Mouse (Mus musculus) liver, embryonic 14.5 days (tissue): ENCODE results near the gene Jam3. TPM values are rescaled to one million over a fixed set of nuclear protein-coding genes. Genes with fewer than 3 reads are reported as not detected.

Experiments
- ATAC-seq: fragments of 200-750 bp; cut with Nextera tagmentation; 2 replicates; pipeline ENCODE4 v1.8.0; 2017; ENCODE audit warnings: moderate number of reproducible peaks, mild to moderate bottlenecking, moderate library complexity; ENCODE audit not compliant: insufficient read depth
- DNase-seq, 3 experiments: peaks; one replicate each; pipeline ENCODE4 v3.0.0-alpha.2; 2012 to 2013; ENCODE audit warnings: low read depth in 3 of 3, low spot score in 3 of 3
- H3K27ac ChIP-seq: fragments of 300-500 bp; sonication (generic); 2 replicates; pipeline ENCODE4 v1.5.1; 2014; ENCODE audit warnings: moderate library complexity, mild to moderate bottlenecking, control low read depth, inconsistent platforms
- H3K27me3 ChIP-seq: fragments of 300-500 bp; sonication (generic); 2 replicates; pipeline ENCODE4 v1.6.1; 2014; ENCODE audit warnings: mild to moderate bottlenecking, low read length, moderate library complexity; ENCODE audit not compliant: control insufficient read depth, insufficient read depth
- H3K36me3 ChIP-seq: fragments of 300-500 bp; sonication (generic); replicated peaks from 2 replicates; pipeline ENCODE4 v1.6.1; 2014; ENCODE audit warnings: low read depth; ENCODE audit not compliant: control insufficient read depth, insufficient read depth
- H3K4me1 ChIP-seq, 2 experiments: fragments of 200-500 bp in 1 of 2; fragments of 300-500 bp in 1 of 2; sonication (generic) in 1 of 2; replicated peaks; 2 replicates each; pipeline ENCODE4 v1.6.1; 2012 to 2014; ENCODE audit warnings: antibody characterized with exemption in 1 of 2, inconsistent platforms in 1 of 2, low read length in 1 of 2; ENCODE audit not compliant: control insufficient read depth in 2 of 2, insufficient read depth in 2 of 2
- H3K4me2 ChIP-seq: fragments of 300-500 bp; sonication (generic); 2 replicates; pipeline ENCODE4 v1.6.1; 2014; ENCODE audit warnings: low read depth, mild to moderate bottlenecking, control low read depth, moderate library complexity
- H3K4me3 ChIP-seq, 2 experiments: fragments of 200-500 bp in 1 of 2; fragments of 300-500 bp in 1 of 2; sonication (generic) in 1 of 2; 2 replicates each; pipeline ENCODE4 v1.5.1; 2012 to 2014; ENCODE audit warnings: low read depth in 2 of 2, low read length in 2 of 2, mild to moderate bottlenecking in 2 of 2, control low read depth in 1 of 2, inconsistent platforms in 1 of 2, moderate library complexity in 1 of 2; ENCODE audit not compliant: insufficient read depth in 1 of 2
- H3K9ac ChIP-seq: fragments of 300-500 bp; sonication (generic); replicated peaks from 2 replicates; pipeline ENCODE4 v1.6.1; 2014; ENCODE audit warnings: mild to moderate bottlenecking, control low read depth, moderate library complexity
- H3K9me3 ChIP-seq: fragments of 300-500 bp; sonication (generic); 2 replicates; pipeline ENCODE4 v1.6.1; 2016; ENCODE audit warnings: low read length, mixed read lengths; ENCODE audit not compliant: control insufficient read depth
- CTCF ChIP-seq: IDR thresholded peaks from 2 replicates; pipeline ENCODE4 v1.5.1; 2016; ENCODE audit warnings: antibody characterized with exemption, low read depth, control low read depth
- EP300 ChIP-seq: IDR thresholded peaks from 2 replicates; pipeline ENCODE4 v1.6.1; 2016; ENCODE audit warnings: antibody characterized with exemption, low read depth
- WGBS: fragments of 180-500 bp; shearing (Covaris S2); extraction: QIAGEN DNeasy Blood & Tissue Kit; methylation state at CpG from one replicate; pipeline ENCODE4 v1.1.7; 2014; ENCODE audit not compliant: insufficient replicate concordance; 5-methylcytosine and 5-hydroxymethylcytosine counted together
- polyA plus RNA-seq, 2 experiments: library from polyadenylated mRNA; depleted of rRNA in 1 of 2; stranded (reverse) in 1 of 2; unstranded in 1 of 2; fragments of >200 nt; fragmentation: Nextera tagmentation in 1 of 2; extraction: Ambion mirVana in 1 of 2; gene quantifications; 2 replicates each; pipeline versions ENCODE4 v1.2.1 to v1.2.3; 2012 to 2014

Jam3 gene
- polyA plus RNA-seq, 2 experiments, result 1.7 to 2.3 TPM

DNA sequence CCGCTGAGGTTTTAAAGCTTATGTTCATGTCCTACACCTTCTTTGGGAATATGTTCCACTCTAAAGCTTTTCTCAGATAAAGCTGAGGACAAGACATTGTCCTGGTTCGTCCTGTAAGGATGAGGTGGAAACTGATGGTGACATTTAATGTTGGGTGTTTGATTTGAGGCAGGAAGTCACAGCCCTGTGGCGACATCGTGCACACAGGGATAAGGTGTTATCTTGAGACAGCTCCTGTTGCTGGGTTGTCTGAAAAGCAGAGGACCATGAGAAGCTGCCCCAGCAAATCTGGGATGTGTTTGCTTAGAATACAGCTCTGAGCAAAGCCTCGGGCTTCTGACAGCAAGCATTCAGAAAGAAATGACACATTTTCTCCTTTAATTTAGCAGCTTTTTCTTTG lies 69.0 kb downstream of the Jam3 start:
- Histone ChIP-seq H3K27ac (no peak overlapping the region), H3K27me3 (no peaks in the 10 kb centered on the region), H3K9ac (no peak overlapping the region), H3K36me3 (peaks cover 85% of the 10 kb centered on the region), H3K4me1 (no peaks in the 10 kb centered on the region), H3K4me2 (no peak overlapping the region), H3K4me3 (no peak overlapping the region), H3K9me3 (no peaks in the 10 kb centered on the region)
- 51% methylated on average over 5 of the region's 5 CpGs for whole genome bisulfite sequencing
- no peak for TF ChIP-seq EP300
- TF ChIP-seq CTCF, result no peak
- ATAC-seq, result no peak
- no peak for DNase-seq

DNA sequence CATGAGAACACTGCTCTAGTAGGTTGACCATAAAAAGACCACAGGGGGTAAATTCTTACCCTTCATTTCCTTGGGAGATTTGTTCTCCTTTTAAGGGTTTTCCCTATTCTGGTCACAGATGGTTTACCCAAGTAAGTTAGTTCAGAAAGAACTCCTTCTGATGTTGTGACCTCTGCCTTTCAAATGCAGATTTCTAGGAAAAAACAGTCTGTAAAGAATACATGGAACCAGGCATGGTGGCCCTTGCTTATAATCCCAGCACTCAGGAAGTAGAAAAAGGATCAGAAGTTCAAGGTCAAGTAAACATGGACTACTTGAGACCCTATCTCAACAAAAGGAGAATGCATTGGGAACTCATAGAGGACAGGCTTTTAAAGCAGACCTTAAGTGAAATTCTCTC lies 79.4 kb downstream of the Jam3 start:
- H3K27ac ChIP-seq, result no peak overlapping the region
- TF ChIP-seq CTCF (no peak), EP300 (no peak)
- peaks cover 60% of the 10 kb centered on the region for H3K36me3 ChIP-seq

DNA sequence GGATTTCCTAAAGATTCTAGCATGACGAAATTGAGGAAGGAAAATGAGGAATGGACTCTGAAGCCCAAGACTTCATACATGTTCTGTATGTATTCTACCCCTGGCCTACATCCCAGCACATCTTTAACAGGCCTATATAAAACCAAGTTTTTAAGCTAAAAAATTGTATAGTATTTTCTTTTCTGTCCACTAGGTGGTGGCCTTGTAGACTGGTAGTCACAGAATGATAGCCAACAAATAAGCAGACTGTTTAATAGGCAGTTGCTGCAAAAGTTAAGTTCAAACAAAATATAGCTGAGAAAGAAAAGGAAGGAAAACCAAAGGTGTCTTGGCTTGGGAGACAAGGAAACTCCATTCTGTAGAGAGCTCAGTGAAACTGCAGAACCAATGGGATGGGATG lies 80.5 kb downstream of the Jam3 start:
- no peaks in the 10 kb centered on the region for H3K4me1 ChIP-seq
- DNase-seq (no peak), ATAC-seq (no peak)
- H3K4me2 ChIP-seq, result no peak overlapping the region
- H3K27ac ChIP-seq, result no peak overlapping the region
- WGBS, result 68% methylated on average over 1 of the region's 1 CpGs
- H3K9ac ChIP-seq, result no peak overlapping the region
- no peak for TF ChIP-seq EP300
- TF ChIP-seq CTCF, result no peak; the same call in 1 of the 2 replicates
- H3K4me3 ChIP-seq, result no peak overlapping the region
- H3K36me3 ChIP-seq, result peaks cover 67% of the 10 kb centered on the region
- H3K27me3 ChIP-seq, result no peaks in the 10 kb centered on the region
- no peaks in the 10 kb centered on the region for H3K9me3 ChIP-seq

More for the DNA sequence above, 79.4 kb downstream of the Jam3 start:
- Histone ChIP-seq H3K9me3 (no peaks in the 10 kb centered on the region), H3K27me3 (no peaks in the 10 kb centered on the region), H3K4me2 (no peak overlapping the region), H3K4me3 (no peak overlapping the region), H3K9ac (no peak overlapping the region), H3K4me1 (no peaks in the 10 kb centered on the region)
- ATAC-seq, result no peak
- no peak for DNase-seq

DNA sequence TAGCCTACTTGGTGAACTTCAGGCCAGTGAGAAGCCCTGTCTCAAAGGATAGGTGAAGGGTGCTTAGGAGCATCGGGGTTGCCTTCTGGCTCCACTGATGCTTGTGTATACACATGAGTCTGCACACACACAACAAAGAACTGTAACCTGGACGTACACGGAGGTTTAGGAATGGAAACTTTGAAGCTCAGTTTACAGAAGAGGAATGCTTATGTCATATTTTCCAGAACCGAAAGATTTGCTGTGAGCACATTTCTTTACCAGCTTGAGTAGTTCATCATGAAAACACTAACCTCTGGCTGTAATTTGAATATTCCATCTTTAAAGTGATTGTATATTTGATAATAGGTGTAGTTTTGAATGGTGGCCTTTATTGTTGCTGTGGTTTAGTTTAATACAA lies 84.3 kb downstream of the Jam3 start:
- no peak overlapping the region for H3K27ac ChIP-seq
- no peak for DNase-seq
- H3K4me1 ChIP-seq, result no peaks in the 10 kb centered on the region
- H3K4me2 ChIP-seq, result no peak overlapping the region
- no peak for ATAC-seq
- no peaks in the 10 kb centered on the region for H3K9me3 ChIP-seq
- no peak overlapping the region for H3K9ac ChIP-seq
- H3K4me3 ChIP-seq, result no peak overlapping the region
- H3K27me3 ChIP-seq, result no peaks in the 10 kb centered on the region
- TF ChIP-seq EP300 (no peak), CTCF (no peak)
- peaks cover 88% of the 10 kb centered on the region for H3K36me3 ChIP-seq
- 89% methylated on average over 4 of the region's 4 CpGs for WGBS

DNA sequence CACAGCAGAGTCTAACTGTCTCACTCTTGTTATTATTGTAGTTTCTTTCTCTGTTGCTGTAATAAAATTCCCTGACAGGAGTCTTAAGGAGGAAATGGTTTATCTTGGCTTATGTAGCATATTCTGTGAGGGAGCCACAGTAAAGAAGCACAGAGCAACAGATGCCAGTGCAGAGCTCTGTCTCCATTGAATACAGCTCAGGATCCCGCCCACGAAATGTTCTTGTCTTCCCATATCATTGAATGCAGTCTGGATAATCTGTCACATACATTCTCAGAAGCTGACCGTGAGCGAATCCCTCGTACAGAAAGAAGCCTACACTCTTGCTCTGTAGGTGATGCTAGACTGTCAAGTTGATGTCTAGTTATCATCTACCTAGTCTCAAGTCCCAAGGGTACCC lies 96.9 kb downstream of the Jam3 start:
- Histone ChIP-seq H3K9ac (no peak overlapping the region), H3K27me3 (no peaks in the 10 kb centered on the region), H3K36me3 (peaks cover 74% of the 10 kb centered on the region), H3K4me3 (no peak overlapping the region), H3K4me2 (no peak overlapping the region), H3K27ac (no peak overlapping the region), H3K4me1 (no peaks in the 10 kb centered on the region), H3K9me3 (no peaks in the 10 kb centered on the region)
- WGBS, result 88% methylated on average over 5 of the region's 5 CpGs
- ATAC-seq, result no peak
- DNase-seq, result no peak
- TF ChIP-seq CTCF (no peak), EP300 (no peak)
